Mouse (Mus musculus) heart, adult 2 months (tissue): ENCODE data around the gene Gm2431.
A peak's percentile ranks its signal among the peaks of the same experiment; 100 is the strongest.
"Not testable (repeated sequence)": the region's sequence is repeated elsewhere in the genome, so short reads cannot be mapped to it uniquely, and the experiment has no call there.

Experiments
- CTCF ChIP-seq: fragments of 200-600 bp; IDR thresholded peaks from 2 replicates; pipeline ENCODE4 v1.8.1; 2022; ENCODE audit warnings: antibody characterized with exemption, mild to moderate bottlenecking, moderate library complexity
- EP300 ChIP-seq: fragments of 200-500 bp; IDR thresholded peaks from 2 replicates; pipeline ENCODE4 v1.6.1; 2011; ENCODE audit warnings: low read depth, low read length, control low read depth; ENCODE audit not compliant: insufficient read depth
- POLR2A ChIP-seq: fragments of 200-500 bp; IDR thresholded peaks from 2 replicates; pipeline ENCODE4 v1.6.1; 2011; ENCODE audit warnings: mild to moderate bottlenecking, low read depth, low read length, control low read depth; ENCODE audit not compliant: insufficient read depth

DNA sequence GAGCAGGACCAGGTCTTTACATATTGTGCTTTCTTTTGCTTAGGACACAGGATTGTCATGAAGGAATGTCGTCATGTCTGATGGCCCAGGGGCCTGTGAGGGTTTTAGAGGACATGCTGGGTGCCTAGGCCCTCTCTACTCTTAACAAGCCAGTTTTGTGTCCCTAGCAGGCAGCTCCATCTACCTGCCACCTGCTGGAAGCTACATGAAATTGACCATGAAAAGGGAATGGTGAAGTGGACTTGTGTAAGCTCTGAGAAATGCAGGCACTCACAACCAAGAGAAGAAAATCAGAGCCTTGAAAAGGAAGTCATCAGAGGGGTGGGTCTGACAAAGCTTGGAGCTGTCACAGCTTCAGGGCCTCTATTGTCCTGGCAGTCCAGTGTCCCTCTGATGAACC lies 21.1 kb upstream of the Gm2431 start:
- not testable (repeated sequence) for TF ChIP-seq EP300, POLR2A
- TF ChIP-seq CTCF = 0 out of 2 replicates have a peak, but pooled peaks have one; percentile 5
